Comparison of ENCODE assay signal across 24 mouse cellular contexts in genomic region chr13:37403708-37404107, GRCm38 (mm10).
"Had no signal": no experiment of that assay in that cellular context is flagged by ENCODE, and none has a peak within 500 bp of the region (broad histone marks: within the 10 kb centered on the region; RNA-seq: fewer than 3 reads in every experiment).

No protein-coding gene starts in this region.

- ATAC-seq: hindbrain, embryonic 16.5 days; inflammation-experienced regulatory T-cells, adult 6 months; intestine, embryonic 15.5 days had no signal

- H3K4me1 ChIP-seq: heart, embryonic 13.5 days; heart, embryonic 15.5 days; intestine, embryonic 15.5 days; limb, embryonic 10.5 days; limb, embryonic 12.5 days; liver, embryonic 13.5 days had no signal

- H3K27ac ChIP-seq: heart, adult 2 months; heart, embryonic 13.5 days; heart, embryonic 15.5 days; hindbrain, embryonic 14.5 days; intestine, embryonic 15.5 days; layer of hippocampus, adult 2 months; limb, embryonic 10.5 days; limb, embryonic 12.5 days; liver, embryonic 13.5 days had no signal

- H3K9ac ChIP-seq: heart, embryonic 13.5 days; heart, embryonic 15.5 days; hindbrain, embryonic 14.5 days; intestine, embryonic 15.5 days; limb, embryonic 12.5 days; liver, embryonic 13.5 days had no signal

- H3K4me2 ChIP-seq: heart, embryonic 11.5 days; heart, embryonic 13.5 days; heart, embryonic 15.5 days; hindbrain, embryonic 14.5 days; intestine, embryonic 15.5 days; limb, embryonic 12.5 days; liver, embryonic 11.5 days; liver, embryonic 13.5 days had no signal

- H3K9me3 ChIP-seq: heart, embryonic 13.5 days; heart, embryonic 15.5 days; intestine, embryonic 15.5 days; limb, embryonic 10.5 days; limb, embryonic 12.5 days; liver, embryonic 13.5 days had no signal

- DNase-seq: gastrocnemius, postnatal 14 days; gastrocnemius, postnatal 36 days; heart, adult 2 months; heart, postnatal 14 days; heart, postnatal 36 days; kidney, adult 18-20 months; kidney, adult 8-10 months; kidney, postnatal 10 days; kidney, postnatal 25 days; kidney, postnatal 4 days; layer of hippocampus, postnatal 36 days; liver; liver, embryonic 13.5 days had no signal

- H3K36me3 ChIP-seq: heart, embryonic 13.5 days; heart, embryonic 15.5 days; intestine, embryonic 15.5 days; limb, embryonic 10.5 days; limb, embryonic 12.5 days; liver, embryonic 13.5 days had no signal

- H3K4me3 ChIP-seq: heart, adult 2 months; heart, embryonic 13.5 days; heart, embryonic 15.5 days; intestine, embryonic 15.5 days; layer of hippocampus, adult 2 months; limb, embryonic 10.5 days; limb, embryonic 12.5 days; liver, embryonic 13.5 days had no signal

- H3K27me3 ChIP-seq: heart, embryonic 13.5 days; heart, embryonic 15.5 days; intestine, embryonic 15.5 days; limb, embryonic 12.5 days; liver, embryonic 13.5 days had no signal
